Mouse (Mus musculus): ENCODE data around the gene E130309D02Rik.

DNA sequence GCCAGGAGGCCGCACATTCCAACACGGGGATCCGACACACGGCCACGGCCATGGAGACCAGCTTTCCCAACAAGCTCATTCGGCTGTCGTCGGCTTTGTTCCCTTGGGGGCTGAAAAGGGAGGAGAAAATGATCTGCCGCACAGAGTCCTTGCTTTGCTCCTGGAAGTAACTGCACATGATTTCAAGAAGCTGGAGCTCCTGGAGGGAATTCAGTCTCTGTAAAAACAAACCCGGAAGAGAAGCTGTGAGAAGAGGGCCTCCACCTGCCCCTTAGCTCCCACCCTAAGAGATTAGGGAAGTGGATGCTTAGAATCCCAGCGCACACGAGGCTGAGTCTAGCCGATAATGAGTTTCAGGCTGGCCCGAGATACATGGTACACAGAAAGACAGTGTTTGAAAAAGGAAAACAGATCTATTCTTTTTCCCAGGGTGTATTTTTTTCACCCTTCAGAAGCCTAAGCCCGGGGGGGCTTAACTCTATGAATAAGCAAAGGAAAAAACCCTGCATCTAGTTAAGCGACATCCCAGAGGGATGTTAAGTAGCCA lies 904 bp downstream of the E130309D02Rik start:
- TF ChIP-seq CTCF (IDR thresholded peaks at IDR 0.05) (no peak), POLR2A (IDR thresholded peaks at IDR 0.05; ENCODE audit: insufficient read depth, low read depth, low read length) (no peak), EP300 (IDR thresholded peaks at IDR 0.05; ENCODE audit: insufficient read depth, low read depth, low read length) (no peak)

Measured in heart, adult 2 months (tissue).